Mouse (Mus musculus): ENCODE measurements at regions not wholly inside any gene's neighbourhood (a gene's known extent, or its start where the extent isn't known, plus 50 kb on each side); places are given as distances from the start of the nearest gene placed in this dataset.

- WGBS, result 84% methylated on average over 3 of the region's 3 CpGs
- H3K4me1 ChIP-seq (ENCODE audit: control insufficient read depth, insufficient read depth, low read length), result no peaks in the 10 kb centered on the region
- H3K4me2 ChIP-seq, result no peak overlapping the region
- no peak overlapping the region for H3K9ac ChIP-seq (ENCODE audit: low read length)
- ATAC-seq (ENCODE audit: low FRiP score) (no peak), DNase-seq (ENCODE audit: low spot score, missing footprints) (no peak)
- no peaks in the 10 kb centered on the region for H3K36me3 ChIP-seq (ENCODE audit: control insufficient read depth, insufficient read depth, low read length)
- H3K9me3 ChIP-seq (ENCODE audit: control insufficient read depth, low read length), result no peaks in the 10 kb centered on the region
- no peak overlapping the region for H3K27ac ChIP-seq (ENCODE audit: low read depth, low read length)
- no peaks in the 10 kb centered on the region for H3K27me3 ChIP-seq (ENCODE audit: control insufficient read depth, insufficient read depth, low read length)
- H3K4me3 ChIP-seq (ENCODE audit: low read depth, low read length), result no peak overlapping the region
These were observed 203.9 kb downstream of the Fam173b start for GRCm38 (mm10) chr15:31805522-31805921.

- no peaks in the 10 kb centered on the region for H3K4me1 ChIP-seq (ENCODE audit: control insufficient read depth, insufficient read depth, low read length)
These were observed 213.9 kb downstream of the Fam173b start for GRCm38 (mm10) chr15:31815551-31815950.

GRCm38 (mm10) chr15:31819219-31819618 lies 217.6 kb downstream of the Fam173b start:
- no peak overlapping the region for H3K27ac ChIP-seq (ENCODE audit: low read depth, low read length)
- ATAC-seq (ENCODE audit: low FRiP score), result no peak
- no peak for DNase-seq (ENCODE audit: low spot score, missing footprints)
- H3K27me3 ChIP-seq (ENCODE audit: control insufficient read depth, insufficient read depth, low read length), result no peaks in the 10 kb centered on the region
- 66% methylated on average over 6 of the region's 6 CpGs for WGBS
- no peak overlapping the region for H3K9ac ChIP-seq (ENCODE audit: low read length)
- no peaks in the 10 kb centered on the region for H3K4me1 ChIP-seq (ENCODE audit: control insufficient read depth, insufficient read depth, low read length)
- H3K36me3 ChIP-seq (ENCODE audit: control insufficient read depth, insufficient read depth, low read length), result no peaks in the 10 kb centered on the region
- H3K4me3 ChIP-seq (ENCODE audit: low read depth, low read length), result no peak overlapping the region
- H3K4me2 ChIP-seq, result no peak overlapping the region
- H3K9me3 ChIP-seq (ENCODE audit: control insufficient read depth, low read length), result no peaks in the 10 kb centered on the region

More at GRCm38 (mm10) chr15:31815551-31815950, 213.9 kb downstream of the Fam173b start:
- ATAC-seq (ENCODE audit: low FRiP score) (no peak), DNase-seq (ENCODE audit: low spot score, missing footprints) (no peak)
- no peak overlapping the region for H3K4me3 ChIP-seq (ENCODE audit: low read depth, low read length)
- H3K9me3 ChIP-seq (ENCODE audit: control insufficient read depth, low read length), result no peaks in the 10 kb centered on the region
- H3K9ac ChIP-seq (ENCODE audit: low read length), result no peak overlapping the region
- no peaks in the 10 kb centered on the region for H3K27me3 ChIP-seq (ENCODE audit: control insufficient read depth, insufficient read depth, low read length)
- H3K4me2 ChIP-seq, result no peak overlapping the region
- no peak overlapping the region for H3K27ac ChIP-seq (ENCODE audit: low read depth, low read length)
- 88% methylated on average over 5 of the region's 5 CpGs for WGBS
- H3K36me3 ChIP-seq (ENCODE audit: control insufficient read depth, insufficient read depth, low read length), result no peaks in the 10 kb centered on the region

GRCm38 (mm10) chr15:31827219-31827618 lies 225.6 kb downstream of the Fam173b start:
- Histone ChIP-seq H3K9ac (ENCODE audit: low read length) (no peak overlapping the region), H3K27ac (ENCODE audit: low read depth, low read length) (no peak overlapping the region), H3K9me3 (ENCODE audit: control insufficient read depth, low read length) (no peaks in the 10 kb centered on the region; the same call in 1 of the 2 replicates), H3K4me1 (ENCODE audit: control insufficient read depth, insufficient read depth, low read length) (no peaks in the 10 kb centered on the region), H3K36me3 (ENCODE audit: control insufficient read depth, insufficient read depth, low read length) (no peaks in the 10 kb centered on the region), H3K4me3 (ENCODE audit: low read depth, low read length) (no peak overlapping the region), H3K27me3 (ENCODE audit: control insufficient read depth, insufficient read depth, low read length) (no peaks in the 10 kb centered on the region), H3K4me2 (no peak overlapping the region)
- WGBS, result 94% methylated on average over 6 of the region's 6 CpGs
- ATAC-seq (ENCODE audit: low FRiP score) (no peak), DNase-seq (ENCODE audit: low spot score, missing footprints) (no peak)

GRCm38 (mm10) chr15:31841519-31841918 lies 239.9 kb downstream of the Fam173b start:
- Histone ChIP-seq H3K4me1 (ENCODE audit: control insufficient read depth, insufficient read depth, low read length) (no peaks in the 10 kb centered on the region), H3K4me2 (no peak overlapping the region), H3K9ac (ENCODE audit: low read length) (no peak overlapping the region), H3K36me3 (ENCODE audit: control insufficient read depth, insufficient read depth, low read length) (no peaks in the 10 kb centered on the region), H3K27me3 (ENCODE audit: control insufficient read depth, insufficient read depth, low read length) (no peaks in the 10 kb centered on the region), H3K27ac (ENCODE audit: low read depth, low read length) (no peak overlapping the region), H3K9me3 (ENCODE audit: control insufficient read depth, low read length) (no peaks in the 10 kb centered on the region), H3K4me3 (ENCODE audit: low read depth, low read length) (no peak overlapping the region)
- 93% methylated on average over 1 of the region's 1 CpGs for WGBS
- ATAC-seq (ENCODE audit: low FRiP score) (no peak), DNase-seq (ENCODE audit: low spot score, missing footprints) (no peak)

GRCm38 (mm10) chr15:31854764-31855163 lies 253.1 kb downstream of the Fam173b start:
- H3K36me3 ChIP-seq (ENCODE audit: control insufficient read depth, insufficient read depth, low read length), result no peaks in the 10 kb centered on the region
- H3K4me3 ChIP-seq (ENCODE audit: low read depth, low read length), result no peak overlapping the region
- H3K4me2 ChIP-seq, result no peak overlapping the region
- no peak overlapping the region for H3K27ac ChIP-seq (ENCODE audit: low read depth, low read length)
- ATAC-seq (ENCODE audit: low FRiP score) (no peak), DNase-seq (ENCODE audit: low spot score, missing footprints) (no peak)
- H3K27me3 ChIP-seq (ENCODE audit: control insufficient read depth, insufficient read depth, low read length), result no peaks in the 10 kb centered on the region
- H3K9me3 ChIP-seq (ENCODE audit: control insufficient read depth, low read length), result no peaks in the 10 kb centered on the region
- no peak overlapping the region for H3K9ac ChIP-seq (ENCODE audit: low read length)
- H3K4me1 ChIP-seq (ENCODE audit: control insufficient read depth, insufficient read depth, low read length), result no peaks in the 10 kb centered on the region
- WGBS, result 45% methylated on average over 5 of the region's 5 CpGs

GRCm38 (mm10) chr15:31855188-31855587 lies 253.5 kb downstream of the Fam173b start:
- Histone ChIP-seq H3K4me3 (ENCODE audit: low read depth, low read length) (no peak overlapping the region), H3K9me3 (ENCODE audit: control insufficient read depth, low read length) (no peaks in the 10 kb centered on the region), H3K4me2 (no peak overlapping the region), H3K9ac (ENCODE audit: low read length) (no peak overlapping the region), H3K36me3 (ENCODE audit: control insufficient read depth, insufficient read depth, low read length) (no peaks in the 10 kb centered on the region), H3K27ac (ENCODE audit: low read depth, low read length) (no peak overlapping the region), H3K27me3 (ENCODE audit: control insufficient read depth, insufficient read depth, low read length) (no peaks in the 10 kb centered on the region), H3K4me1 (ENCODE audit: control insufficient read depth, insufficient read depth, low read length) (no peaks in the 10 kb centered on the region)
- DNase-seq (ENCODE audit: low spot score, missing footprints), result no peak
- WGBS, result 80% methylated on average over 3 of the region's 3 CpGs
- no peak for ATAC-seq (ENCODE audit: low FRiP score)

GRCm38 (mm10) chr15:31869100-31869499 lies 267.4 kb downstream of the Fam173b start:
- Histone ChIP-seq H3K4me3 (ENCODE audit: low read depth, low read length) (no peak overlapping the region), H3K9me3 (ENCODE audit: control insufficient read depth, low read length) (no peaks in the 10 kb centered on the region), H3K36me3 (ENCODE audit: control insufficient read depth, insufficient read depth, low read length) (no peaks in the 10 kb centered on the region), H3K4me1 (ENCODE audit: control insufficient read depth, insufficient read depth, low read length) (no peaks in the 10 kb centered on the region), H3K27me3 (ENCODE audit: control insufficient read depth, insufficient read depth, low read length) (no peaks in the 10 kb centered on the region), H3K27ac (ENCODE audit: low read depth, low read length) (no peak overlapping the region), H3K4me2 (no peak overlapping the region), H3K9ac (ENCODE audit: low read length) (no peak overlapping the region)
- 83% methylated on average over 3 of the region's 3 CpGs for WGBS
- DNase-seq (ENCODE audit: low spot score, missing footprints) (no peak), ATAC-seq (ENCODE audit: low FRiP score) (no peak)

GRCm38 (mm10) chr15:31869673-31870417 lies 268.2 kb downstream of the Fam173b start:
- no peaks in the 10 kb centered on the region for H3K27me3 ChIP-seq (ENCODE audit: control insufficient read depth, insufficient read depth, low read length)
- no peak for ATAC-seq (ENCODE audit: low FRiP score)
- no peak overlapping the region for H3K4me3 ChIP-seq (ENCODE audit: low read depth, low read length)

More at GRCm38 (mm10) chr15:31869673-31870417, 268.2 kb downstream of the Fam173b start:
- Histone ChIP-seq H3K27ac (ENCODE audit: low read depth, low read length) (no peak overlapping the region), H3K4me1 (ENCODE audit: control insufficient read depth, insufficient read depth, low read length) (no peaks in the 10 kb centered on the region), H3K4me2 (no peak overlapping the region), H3K36me3 (ENCODE audit: control insufficient read depth, insufficient read depth, low read length) (no peaks in the 10 kb centered on the region), H3K9me3 (ENCODE audit: control insufficient read depth, low read length) (no peaks in the 10 kb centered on the region), H3K9ac (ENCODE audit: low read length) (no peak overlapping the region)
- no peak for DNase-seq (ENCODE audit: low spot score, missing footprints)
- 80% methylated on average over 14 of the region's 14 CpGs for WGBS

Measured in midbrain, embryonic 11.5 days (tissue).